Mouse (Mus musculus) lung, postnatal 0 days (tissue): ENCODE measurements around the gene Pnpo.

Experiments used
- CTCF ChIP-seq: IDR thresholded peaks from 2 replicates; pipeline ENCODE4 v1.5.1; 2016; ENCODE audit warnings: antibody characterized with exemption, mild to moderate bottlenecking
- EP300 ChIP-seq: IDR thresholded peaks from 2 replicates; pipeline ENCODE4 v1.6.1; 2016; ENCODE audit warnings: antibody characterized with exemption, mild to moderate bottlenecking, control low read depth

GRCm38 (mm10) chr11:96891784-96892527 is 51.8 kb downstream of the Pnpo start:
- no peak for TF ChIP-seq CTCF
- no peak for TF ChIP-seq EP300
